Mouse (Mus musculus): Measurements from ENCODE around the gene Susd1. TPM values are rescaled to one million over a fixed set of nuclear protein-coding genes. Genes with fewer than 3 reads are reported as not detected.

Susd1 gene
- 0.89 TPM for polyA plus RNA-seq (2017; shearing (Covaris generic))

DNA sequence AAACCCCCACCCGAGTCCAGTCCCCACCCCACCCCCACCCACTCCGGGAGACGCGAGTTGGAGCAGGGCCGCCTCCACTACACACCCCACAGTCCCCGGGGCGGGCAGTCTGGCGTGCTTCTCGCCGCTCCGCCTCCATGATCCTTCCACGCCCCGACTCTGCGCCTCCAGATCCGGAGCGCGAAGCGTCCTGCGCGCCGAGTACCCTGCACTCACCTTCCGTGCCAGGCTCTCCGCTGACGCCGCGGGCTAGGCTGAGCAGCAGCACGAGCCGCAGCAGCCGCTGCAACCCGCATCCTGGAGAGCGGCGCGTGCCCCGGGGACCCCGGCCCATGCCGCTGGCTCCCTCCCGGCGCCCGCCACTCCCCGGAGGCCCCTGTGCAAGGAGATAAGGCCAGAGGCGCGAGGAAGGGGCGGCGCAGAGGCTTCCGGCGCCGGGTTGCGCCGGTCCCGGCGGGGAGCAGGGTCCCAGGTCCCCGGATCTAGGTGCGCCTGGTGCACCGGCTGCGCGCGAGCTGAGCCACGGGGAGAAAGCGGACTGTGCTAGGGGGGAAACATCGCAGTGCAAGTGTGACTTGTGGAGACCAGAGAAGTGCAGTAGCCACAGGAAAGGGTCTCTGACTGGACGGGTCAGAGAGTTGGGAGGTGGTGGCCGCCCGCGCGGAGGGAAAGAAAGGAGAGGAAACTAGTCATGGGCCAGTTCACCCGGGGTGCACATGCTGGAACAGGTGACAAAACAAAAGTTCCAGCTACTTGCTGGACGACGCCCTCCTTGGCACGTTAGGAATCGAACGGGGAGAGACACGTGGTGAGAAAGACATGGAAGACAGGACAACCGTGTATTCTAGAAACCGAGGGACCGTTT is at the start of gene Susd1:
TSS of gene Susd1 (minus strand) at position 644 of the 865 bp plus-strand sequence.

Other genes starting within 250 kb of the Susd1 start
- gene Ugcg, start 249.4 kb downstream of the Susd1 start, polyA plus RNA-seq (2017; shearing (Covaris generic)): 117 TPM
- 199 TPM for gene Ptbp3, start 110.7 kb upstream of the Susd1 start, polyA plus RNA-seq (2017; shearing (Covaris generic))
- gene Hsdl2, start 142.9 kb upstream of the Susd1 start, polyA plus RNA-seq (2017; shearing (Covaris generic)): 32.8 TPM
- gene E130308A19Rik, start 187.6 kb upstream of the Susd1 start, polyA plus RNA-seq (2017; shearing (Covaris generic)): 11.1 TPM